Mouse (Mus musculus) 416B (cell line): ENCODE data around the gene Mgmt.

Source experiments
- DNase-seq: peaks from one replicate; pipeline ENCODE4 v3.0.0; 2011; ENCODE audit warnings: low read depth

Mgmt gene

DNA sequence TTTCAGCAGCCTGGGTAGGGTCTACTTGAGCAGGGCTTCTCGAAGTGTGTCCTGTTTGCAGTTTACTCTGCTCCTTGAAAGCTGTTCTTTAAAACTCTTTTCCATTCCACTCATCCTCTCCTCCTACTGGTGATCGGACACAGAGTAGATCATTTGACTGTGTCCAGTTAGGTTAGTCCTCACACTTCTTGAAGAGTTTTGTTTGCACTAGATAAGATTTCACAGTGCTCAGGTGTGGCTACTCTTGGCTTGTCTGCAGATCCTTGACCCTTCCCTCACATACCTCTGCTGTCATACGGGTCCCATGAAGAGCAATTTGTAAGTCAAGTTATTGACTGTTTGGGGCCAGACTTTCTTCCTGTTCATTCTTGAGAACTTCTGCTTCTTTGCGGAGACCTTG is 221.8 kb downstream of the Mgmt start:
- no peak for DNase-seq

- no peak for DNase-seq
Observed at GRCm38 (mm10) chr7:137121243-137121858, 226.9 kb downstream of the Mgmt start.

- no peak for DNase-seq
Observed at GRCm38 (mm10) chr7:137128726-137129125, 234.3 kb downstream of the Mgmt start.

GRCm38 (mm10) chr7:137130211-137130610 is 235.8 kb downstream of the Mgmt start:
- no peak for DNase-seq

DNA sequence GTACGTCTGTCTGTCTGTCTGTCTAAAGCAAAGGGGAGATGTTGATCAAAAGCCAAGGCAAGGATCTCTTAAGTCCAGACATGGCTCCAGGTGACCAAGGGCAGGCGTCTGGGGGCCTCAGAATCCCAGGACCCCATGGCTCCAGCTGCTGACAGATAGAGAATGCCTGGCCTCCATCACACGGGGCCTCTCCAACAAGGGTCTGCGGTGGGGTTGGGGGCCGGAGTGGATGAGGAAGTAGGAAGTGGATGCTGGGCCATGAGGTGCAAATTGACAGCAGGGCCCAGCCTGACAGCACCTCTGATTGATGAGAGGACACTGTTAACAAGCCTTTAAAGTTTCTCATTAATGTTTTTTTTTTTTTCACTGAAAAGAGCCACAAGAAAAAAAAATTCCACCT is 237.5 kb downstream of the Mgmt start:
- DNase-seq: no peak

DNA sequence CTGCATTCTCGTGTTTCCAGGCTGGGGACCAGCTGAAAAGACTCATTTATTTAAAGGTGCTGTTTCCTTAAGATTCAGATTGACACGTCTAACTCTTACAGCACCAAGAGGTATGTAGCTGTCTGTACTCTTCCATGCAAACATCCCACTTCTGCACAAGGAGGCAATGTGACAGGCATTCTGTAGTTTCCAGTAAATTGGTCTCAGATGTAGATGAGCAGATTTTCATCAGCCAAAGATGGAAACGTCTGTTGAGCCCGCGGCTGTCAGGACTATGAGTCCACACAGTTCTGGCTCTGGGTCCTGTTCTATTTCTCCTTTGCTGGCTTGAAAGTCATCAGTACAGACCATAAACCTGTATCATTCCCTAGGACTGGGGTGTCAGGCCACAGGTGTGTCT is 243.7 kb downstream of the Mgmt start:
- no peak for DNase-seq

- no peak for DNase-seq
Observed at GRCm38 (mm10) chr7:137140321-137140720, 245.9 kb downstream of the Mgmt start.

- no peak for DNase-seq
Observed at GRCm38 (mm10) chr7:137141386-137141785, 247.0 kb downstream of the Mgmt start.

DNA sequence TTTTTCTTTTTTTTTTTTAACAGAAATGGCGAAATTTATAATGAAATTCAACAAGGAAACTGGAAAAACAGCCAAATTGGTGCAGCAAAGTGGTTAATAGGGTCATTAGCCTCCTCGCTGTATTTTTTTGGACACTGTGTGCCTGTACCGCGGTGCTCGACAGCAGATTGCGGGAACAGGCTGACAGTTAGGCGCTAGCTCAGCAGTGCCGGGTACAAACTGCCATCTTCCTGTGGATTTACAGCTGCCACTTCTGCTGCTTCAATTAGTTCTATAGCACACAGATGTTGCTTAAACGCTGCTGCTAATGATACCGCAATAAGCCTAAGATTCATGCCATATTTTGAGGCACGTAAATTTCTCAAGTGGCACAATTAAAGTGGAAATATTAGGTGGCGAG is 252.7 kb downstream of the Mgmt start:
- DNase-seq: no peak

DNA sequence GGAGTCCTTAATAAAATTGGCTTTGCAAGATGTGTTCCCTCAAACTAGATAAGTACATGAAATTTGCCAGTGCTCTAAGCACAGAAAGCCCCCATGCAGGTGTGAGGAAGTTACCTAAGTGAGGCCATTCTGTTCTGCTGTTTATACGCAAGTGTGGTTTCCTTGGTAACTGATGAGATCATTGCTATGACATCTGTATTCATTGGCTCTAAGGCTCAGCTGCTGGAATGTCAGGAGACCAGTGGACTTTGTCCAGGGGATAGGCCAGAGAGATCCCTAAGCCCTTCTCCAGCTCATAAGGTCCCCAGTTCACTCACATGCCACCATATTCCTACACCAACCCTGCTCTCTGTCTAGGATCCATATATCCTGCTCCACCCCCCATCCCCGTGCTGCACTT is 257.4 kb downstream of the Mgmt start:
- DNase-seq: no peak

DNA sequence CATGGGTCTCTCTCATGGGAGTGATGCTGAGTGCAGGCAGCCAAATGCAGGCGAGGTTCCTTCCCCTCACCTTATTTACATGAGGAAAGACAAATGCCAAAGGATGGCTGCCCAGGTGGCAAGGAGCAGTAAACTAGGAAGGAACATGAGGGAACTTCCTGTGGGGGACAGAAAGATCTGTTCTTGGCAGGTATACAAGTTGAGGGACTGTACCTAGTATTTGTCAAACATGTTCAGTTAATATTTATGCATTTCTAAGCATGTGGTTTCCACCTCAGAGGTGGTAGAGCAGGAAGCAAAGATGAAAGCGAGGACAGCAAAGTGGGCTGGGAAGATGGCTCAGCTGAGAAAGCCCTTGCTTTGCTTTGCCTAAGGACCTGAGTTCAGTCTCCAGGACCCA is 260.2 kb downstream of the Mgmt start:
- no peak for DNase-seq

DNA sequence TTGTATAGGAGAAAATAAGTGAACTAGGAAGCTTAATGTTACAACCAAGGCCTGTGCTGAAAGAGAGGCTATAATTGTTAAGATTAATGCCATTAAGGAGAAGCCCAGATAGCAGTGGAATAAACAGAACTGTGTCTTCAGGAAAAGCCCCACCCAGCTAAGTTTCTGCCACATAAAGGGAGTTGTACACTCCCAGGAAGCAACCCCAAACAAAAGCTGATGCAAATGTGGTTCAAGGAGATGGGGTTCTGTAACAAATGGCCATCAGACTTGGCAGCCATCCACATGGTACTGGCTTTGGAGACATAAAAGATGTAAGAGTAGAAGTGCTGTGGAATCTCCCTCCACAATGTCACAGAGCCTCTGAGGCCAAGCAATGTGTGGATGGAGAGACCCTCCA is 264.7 kb downstream of the Mgmt start:
- DNase-seq: no peak

- no peak for DNase-seq
Observed at GRCm38 (mm10) chr7:137172278-137172677, 277.9 kb downstream of the Mgmt start.
